Mouse (Mus musculus) neural tube, embryonic 15.5 days (tissue): ENCODE data around the gene Col27a1. TPM values are rescaled to one million over a fixed set of nuclear protein-coding genes. Genes with fewer than 3 reads are reported as not detected.
A peak's percentile ranks its signal among the peaks of the same experiment; 100 is the strongest.

Experiments used
- ATAC-seq: fragments of 200-750 bp; cut with Nextera tagmentation; 2 replicates; pipeline ENCODE4 v1.8.0; 2017; ENCODE audit warnings: mild to moderate bottlenecking, moderate TSS enrichment, moderate library complexity; ENCODE audit not compliant: low FRiP score
- H3K27ac ChIP-seq: fragments of 300-500 bp; sonication (generic); replicated peaks from 2 replicates; pipeline ENCODE4 v1.5.1; 2015; ENCODE audit warnings: mild to moderate bottlenecking, inconsistent platforms
- H3K27me3 ChIP-seq: fragments of 300-500 bp; sonication (generic); replicated peaks from 2 replicates; pipeline ENCODE4 v1.6.1; 2015; ENCODE audit warnings: inconsistent platforms
- H3K36me3 ChIP-seq: fragments of 300-500 bp; sonication (generic); 2 replicates; pipeline ENCODE4 v1.6.1; 2015; ENCODE audit warnings: inconsistent platforms
- H3K4me1 ChIP-seq: fragments of 300-500 bp; sonication (generic); 2 replicates; pipeline ENCODE4 v1.6.1; 2015; ENCODE audit warnings: inconsistent platforms
- H3K4me2 ChIP-seq: fragments of 300-500 bp; sonication (generic); 2 replicates; pipeline ENCODE4 v1.6.1; 2015; ENCODE audit warnings: inconsistent platforms, mild to moderate bottlenecking, moderate library complexity
- H3K4me3 ChIP-seq: fragments of 300-500 bp; sonication (generic); replicated peaks from 2 replicates; pipeline ENCODE4 v1.5.1; 2015; ENCODE audit warnings: mild to moderate bottlenecking, inconsistent platforms
- H3K9ac ChIP-seq: fragments of 300-500 bp; sonication (generic); replicated peaks from 2 replicates; pipeline ENCODE4 v1.6.1; 2015; ENCODE audit warnings: mild to moderate bottlenecking, inconsistent platforms
- H3K9me3 ChIP-seq: fragments of 300-500 bp; sonication (generic); replicated peaks from 2 replicates; pipeline ENCODE4 v1.6.1; 2016; ENCODE audit warnings: inconsistent platforms
- WGBS: fragments of 180-500 bp; shearing (Covaris S2); methylation state at CpG from one replicate; pipeline ENCODE4 v1.1.7; 2015; ENCODE audit warnings: mixed read lengths; 5-methylcytosine and 5-hydroxymethylcytosine counted together
- polyA plus RNA-seq: library from polyadenylated mRNA; unstranded; fragments of >200 nt; fragmentation: Nextera tagmentation; extraction: Ambion mirVana; gene quantifications from 2 replicates; pipeline ENCODE4 v1.2.1, GENCODE M21; 2015

The Col27a1 gene
- polyA plus RNA-seq, 1 experiment from 2014 or later, result 2.8 TPM

DNA sequence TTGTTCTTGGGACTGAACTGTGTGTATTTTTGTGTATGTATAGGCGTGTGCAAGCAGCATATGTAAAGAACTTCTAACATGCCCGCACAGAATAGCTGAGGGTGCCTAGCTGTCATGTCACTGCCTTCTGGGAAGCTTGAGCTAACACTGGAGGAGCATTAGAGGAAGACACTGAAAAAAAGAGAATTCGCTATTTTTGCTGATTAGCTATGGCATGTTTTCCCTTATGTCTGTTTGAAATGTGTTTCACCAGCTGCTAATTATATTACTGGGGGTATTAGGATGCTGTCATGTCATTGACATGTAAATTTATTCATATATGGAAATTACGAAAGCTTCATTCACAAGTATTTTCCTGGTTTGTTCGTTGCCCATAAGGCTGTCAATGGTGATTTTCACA is 24.9 kb downstream of the Col27a1 start:
- Histone ChIP-seq H3K4me1 (peaks cover 10% of the 10 kb centered on the region), H3K4me3 (no peak overlapping the region), H3K9me3 (no peaks in the 10 kb centered on the region), H3K27me3 (no peaks in the 10 kb centered on the region), H3K4me2 (no peak overlapping the region), H3K36me3 (no peaks in the 10 kb centered on the region), H3K9ac (no peak overlapping the region), H3K27ac (no peak overlapping the region)
- no peak for ATAC-seq
- 56% methylated on average over 5 of the region's 5 CpGs for WGBS

DNA sequence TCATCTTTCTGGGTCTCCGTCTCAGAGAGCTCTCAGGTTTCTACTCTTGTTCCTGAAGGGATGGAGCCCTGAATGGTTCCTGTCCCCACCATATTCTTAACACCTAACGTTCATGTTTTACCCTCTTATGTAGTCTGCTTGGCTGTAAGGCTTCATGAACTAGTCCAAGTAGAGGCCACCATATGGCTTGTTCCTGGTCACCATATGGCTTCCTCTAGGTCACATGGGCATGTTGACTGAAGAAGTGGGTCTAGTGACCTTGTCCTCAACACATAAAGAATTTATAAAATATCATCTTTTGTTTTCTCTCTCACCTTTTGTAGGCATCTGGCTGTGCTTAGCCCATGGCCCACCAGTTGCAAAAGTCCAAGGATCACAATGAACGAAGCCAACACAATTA is 27.2 kb downstream of the Col27a1 start:
- H3K27me3 ChIP-seq, result no peaks in the 10 kb centered on the region
- no peak overlapping the region for H3K4me3 ChIP-seq
- no peak overlapping the region for H3K4me2 ChIP-seq
- no peak overlapping the region for H3K9ac ChIP-seq
- peaks cover 6% of the 10 kb centered on the region for H3K4me1 ChIP-seq
- no peaks in the 10 kb centered on the region for H3K9me3 ChIP-seq
- no peak for ATAC-seq
- H3K36me3 ChIP-seq, result no peaks in the 10 kb centered on the region
- no peak overlapping the region for H3K27ac ChIP-seq
- 94% methylated on average over 3 of the region's 3 CpGs for WGBS

DNA sequence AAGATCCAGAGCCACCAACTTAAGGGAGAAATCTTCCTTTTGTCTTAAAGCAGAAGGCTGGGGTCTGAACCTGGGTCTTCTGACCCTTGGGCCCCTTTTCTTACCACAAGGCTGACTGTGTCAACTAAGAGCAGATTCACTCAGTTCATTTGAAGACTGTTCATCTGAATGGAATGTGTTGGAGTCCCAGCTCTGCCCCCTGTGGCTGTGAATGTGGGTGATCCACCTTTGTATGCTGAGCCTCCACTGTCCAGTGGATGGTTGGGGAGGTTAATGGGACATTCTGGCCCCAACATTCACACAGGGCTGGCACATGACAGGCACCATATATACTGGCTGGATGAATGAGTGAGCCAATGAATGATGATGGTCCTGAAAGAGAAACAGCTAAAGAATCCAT is 34.2 kb downstream of the Col27a1 start:
- Histone ChIP-seq H3K27me3 (no peaks in the 10 kb centered on the region), H3K27ac (no peak overlapping the region), H3K4me1 (peaks cover 7% of the 10 kb centered on the region), H3K36me3 (no peaks in the 10 kb centered on the region), H3K9ac (no peak overlapping the region), H3K9me3 (no peaks in the 10 kb centered on the region), H3K4me3 (no peak overlapping the region), H3K4me2 (no peak overlapping the region)
- no peak for ATAC-seq

DNA sequence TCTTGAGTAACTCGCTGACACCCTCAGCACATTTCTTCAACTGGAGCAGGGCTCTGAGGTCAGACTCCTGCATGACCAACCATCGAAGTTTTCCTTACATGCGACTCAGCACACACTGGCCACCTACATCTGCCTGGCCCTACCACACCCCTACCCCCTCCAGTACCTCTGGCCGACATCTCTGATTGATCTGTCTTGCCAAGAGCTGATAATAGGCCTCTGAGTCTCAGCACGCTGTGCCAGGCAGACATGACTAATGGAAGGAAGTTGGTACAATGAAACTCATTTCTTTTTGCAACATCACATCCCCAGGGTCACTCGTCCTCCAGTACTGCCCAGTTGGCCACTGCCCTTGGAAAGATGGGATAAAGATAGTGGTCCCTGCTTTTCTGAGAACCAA is 35.1 kb downstream of the Col27a1 start:
- H3K4me1 ChIP-seq, result peaks cover 7% of the 10 kb centered on the region
- H3K4me3 ChIP-seq, result no peak overlapping the region
- H3K4me2 ChIP-seq, result no peak overlapping the region
- H3K36me3 ChIP-seq, result no peaks in the 10 kb centered on the region
- H3K27me3 ChIP-seq, result no peaks in the 10 kb centered on the region
- no peak overlapping the region for H3K9ac ChIP-seq
- no peak for ATAC-seq
- no peaks in the 10 kb centered on the region for H3K9me3 ChIP-seq
- no peak overlapping the region for H3K27ac ChIP-seq
- 73% methylated on average over 6 of the region's 6 CpGs for WGBS

DNA sequence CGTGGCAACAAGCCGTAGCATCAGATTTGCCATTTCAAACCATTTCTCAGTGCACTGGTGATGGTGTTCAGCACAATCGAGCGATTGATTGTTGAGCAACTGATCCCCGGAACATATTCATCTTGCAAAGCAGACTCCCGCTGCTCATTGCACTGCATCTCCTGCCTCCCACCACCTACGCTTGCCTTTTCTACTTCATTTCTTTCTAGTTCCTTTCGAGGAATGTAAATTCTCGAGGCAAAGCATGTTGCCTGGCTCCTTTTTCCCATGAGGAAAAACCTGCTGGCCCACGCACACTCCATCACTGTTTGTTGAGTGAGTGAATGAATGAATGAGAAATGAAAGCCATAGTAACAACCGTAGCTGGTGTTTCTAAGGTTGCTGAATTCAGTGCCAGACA is 38.0 kb downstream of the Col27a1 start:
- Histone ChIP-seq H3K27ac (no peak overlapping the region), H3K4me3 (no peak overlapping the region), H3K4me2 (no peak overlapping the region), H3K4me1 (peaks cover 10% of the 10 kb centered on the region), H3K36me3 (no peaks in the 10 kb centered on the region), H3K9me3 (no peaks in the 10 kb centered on the region), H3K27me3 (no peaks in the 10 kb centered on the region), H3K9ac (no peak overlapping the region)
- ATAC-seq, result no peak
- WGBS, result 53% methylated on average over 11 of the region's 11 CpGs

DNA sequence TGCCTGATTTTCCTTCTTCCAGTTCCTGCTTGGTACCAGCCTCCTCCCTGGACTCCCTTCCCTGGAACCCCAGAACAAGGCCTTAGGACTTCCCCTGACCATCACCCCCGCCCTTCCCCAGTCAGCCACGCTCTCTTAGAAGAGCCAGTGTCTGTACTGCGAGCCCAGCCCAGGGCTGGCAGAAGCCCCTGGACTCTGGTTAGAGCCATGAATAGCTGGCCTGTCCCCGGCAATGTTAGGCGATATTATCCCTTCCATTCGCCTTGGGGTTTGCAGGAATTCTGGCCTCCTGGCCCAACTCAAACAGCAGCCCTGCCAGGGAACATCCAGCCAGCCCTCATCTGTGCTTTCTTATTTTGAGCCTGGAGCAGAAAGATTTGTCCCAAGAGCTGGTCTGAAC is 39.9 kb downstream of the Col27a1 start:
- no peak overlapping the region for H3K9ac ChIP-seq
- no peak overlapping the region for H3K4me2 ChIP-seq
- 81% methylated on average over 6 of the region's 6 CpGs for WGBS
- no peak overlapping the region for H3K27ac ChIP-seq
- no peak for ATAC-seq
- no peak overlapping the region for H3K4me3 ChIP-seq
- H3K27me3 ChIP-seq, result no peaks in the 10 kb centered on the region
- H3K4me1 ChIP-seq, result peaks cover 18% of the 10 kb centered on the region
- H3K9me3 ChIP-seq, result no peaks in the 10 kb centered on the region
- H3K36me3 ChIP-seq, result no peaks in the 10 kb centered on the region

DNA sequence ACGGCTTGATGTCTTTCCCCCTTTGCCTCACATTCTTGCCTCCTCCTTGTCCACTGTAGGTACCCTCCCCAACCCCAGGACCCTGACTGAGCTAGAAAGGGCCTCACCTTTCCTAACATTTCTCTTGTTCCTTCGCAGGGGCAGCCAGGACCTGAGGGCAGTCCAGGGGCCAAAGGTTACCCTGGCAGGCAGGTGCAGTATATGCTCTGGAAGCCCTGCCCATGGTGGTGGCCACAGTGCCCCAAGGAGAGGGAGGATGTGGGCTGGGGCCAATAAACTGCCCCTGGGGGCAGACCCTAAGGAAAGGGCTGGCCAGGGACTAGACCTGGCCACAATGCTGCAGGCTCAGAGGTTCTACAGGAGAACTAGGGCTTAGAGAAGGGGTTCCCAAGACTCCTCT is 40.3 kb downstream of the Col27a1 start:
- Histone ChIP-seq H3K9me3 (no peaks in the 10 kb centered on the region), H3K4me2 (no peak overlapping the region), H3K4me1 (peaks cover 18% of the 10 kb centered on the region), H3K27ac (no peak overlapping the region), H3K4me3 (no peak overlapping the region), H3K36me3 (no peaks in the 10 kb centered on the region), H3K27me3 (no peaks in the 10 kb centered on the region), H3K9ac (no peak overlapping the region)
- no peak for ATAC-seq
- 93% methylated on average over 2 of the region's 2 CpGs for WGBS

DNA sequence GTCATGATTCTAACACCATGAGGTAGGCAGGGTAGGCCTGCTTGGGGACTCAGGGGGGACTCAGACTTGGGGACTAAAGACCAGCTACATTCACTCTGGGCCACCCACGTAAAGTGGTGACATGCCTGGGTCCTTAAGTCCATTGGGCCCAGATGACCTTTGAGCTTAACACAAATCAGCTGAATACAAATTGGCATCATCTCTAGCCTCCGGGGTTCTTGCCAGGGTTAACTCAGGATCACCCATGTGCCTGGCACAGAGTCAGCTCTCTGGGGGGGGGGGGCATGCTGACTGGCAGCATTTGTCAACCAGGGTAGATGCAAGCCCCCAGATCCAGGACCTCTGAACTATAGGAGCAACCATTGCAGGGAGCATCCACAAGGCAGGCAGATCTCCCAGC is 42.6 kb downstream of the Col27a1 start:
- no peak overlapping the region for H3K27ac ChIP-seq
- peaks cover 17% of the 10 kb centered on the region for H3K4me1 ChIP-seq
- no peak overlapping the region for H3K4me3 ChIP-seq
- WGBS, result 76% methylated on average over 2 of the region's 2 CpGs
- no peak overlapping the region for H3K9ac ChIP-seq
- H3K27me3 ChIP-seq, result no peaks in the 10 kb centered on the region
- H3K9me3 ChIP-seq, result no peaks in the 10 kb centered on the region
- no peak overlapping the region for H3K4me2 ChIP-seq
- no peak for ATAC-seq
- no peaks in the 10 kb centered on the region for H3K36me3 ChIP-seq

DNA sequence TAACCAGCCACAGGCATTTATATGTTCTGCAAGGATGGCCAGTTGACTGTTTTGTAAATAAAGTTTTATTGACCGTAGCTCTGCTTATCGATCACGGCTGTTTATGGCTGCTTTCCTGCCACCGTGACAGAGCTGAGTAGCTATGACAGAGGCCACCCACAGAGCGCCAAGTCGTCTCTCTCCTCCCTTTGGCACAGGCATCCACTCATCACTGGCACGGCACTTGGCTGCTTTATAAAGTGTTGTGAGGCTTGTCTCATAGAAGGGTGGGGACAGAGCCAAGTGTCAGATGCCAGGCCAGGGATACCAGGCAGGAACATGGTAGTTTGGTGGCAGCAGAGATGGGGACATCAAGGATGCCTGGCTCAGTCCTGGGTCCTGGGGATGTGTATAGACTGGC is 43.5 kb downstream of the Col27a1 start:
- Histone ChIP-seq H3K27me3 (no peaks in the 10 kb centered on the region), H3K9me3 (no peaks in the 10 kb centered on the region), H3K36me3 (no peaks in the 10 kb centered on the region), H3K4me1 (0 out of 2 replicates have a peak, but pooled peaks cover 10% of the 10 kb centered on the region), H3K27ac (no peak overlapping the region), H3K4me2 (no peak overlapping the region), H3K4me3 (no peak overlapping the region), H3K9ac (no peak overlapping the region)
- 30% methylated on average over 7 of the region's 7 CpGs for WGBS
- ATAC-seq, result peak; percentile 26; the same call in 1 of the 2 replicates

DNA sequence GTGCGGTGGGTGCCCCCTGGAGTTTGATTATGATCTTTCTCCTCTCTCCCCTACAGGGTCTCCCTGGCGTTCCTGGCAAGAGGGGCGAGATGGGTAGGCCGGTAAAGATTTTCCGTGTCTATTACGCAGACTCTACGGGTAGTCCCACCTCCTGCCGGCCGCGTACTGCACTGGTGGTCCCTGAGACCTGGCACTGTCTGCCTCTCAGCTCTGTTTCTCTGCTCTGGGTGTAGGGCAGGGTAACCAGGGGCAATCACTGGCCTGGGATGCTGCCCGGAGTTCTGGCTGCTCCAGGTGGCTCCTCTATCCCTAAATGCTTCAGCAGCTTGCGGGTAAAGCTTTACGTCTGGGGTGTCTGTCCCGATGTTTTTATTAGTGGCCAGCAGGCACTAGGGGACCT is 44.3 kb downstream of the Col27a1 start:
- no peak for ATAC-seq
- Histone ChIP-seq H3K27me3 (no peaks in the 10 kb centered on the region), H3K36me3 (no peaks in the 10 kb centered on the region), H3K4me3 (no peak overlapping the region), H3K4me1 (0 out of 2 replicates have a peak, but pooled peaks cover 10% of the 10 kb centered on the region), H3K9me3 (no peaks in the 10 kb centered on the region), H3K27ac (no peak overlapping the region), H3K4me2 (no peak overlapping the region), H3K9ac (no peak overlapping the region)
- 88% methylated on average over 14 of the region's 14 CpGs for WGBS

DNA sequence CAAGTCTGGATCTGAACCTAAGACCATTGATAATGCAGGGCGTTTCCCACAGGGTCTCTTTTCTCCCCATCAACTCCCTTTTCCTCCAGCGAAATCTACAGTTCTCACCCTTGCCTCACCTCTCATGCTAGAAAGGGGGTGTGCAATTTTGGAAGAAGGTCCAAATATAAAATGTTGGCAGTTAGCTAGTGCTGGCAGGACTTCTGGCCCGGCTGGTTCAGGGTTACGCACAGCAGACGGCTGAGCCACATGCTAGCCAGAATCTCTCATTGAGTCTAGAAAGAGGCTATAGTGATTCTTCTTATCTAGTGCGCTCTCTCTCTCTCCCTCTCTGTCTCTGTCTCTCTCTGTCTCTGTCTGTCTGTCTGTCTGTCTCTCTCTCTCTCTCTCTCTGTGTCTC is 45.3 kb downstream of the Col27a1 start:
- Histone ChIP-seq H3K9me3 (no peaks in the 10 kb centered on the region), H3K27me3 (no peaks in the 10 kb centered on the region), H3K27ac (no peak overlapping the region), H3K4me3 (no peak overlapping the region), H3K4me1 (0 out of 2 replicates have a peak, but pooled peaks cover 10% of the 10 kb centered on the region), H3K4me2 (no peak overlapping the region), H3K9ac (no peak overlapping the region), H3K36me3 (no peaks in the 10 kb centered on the region)
- 91% methylated on average over 6 of the region's 6 CpGs for WGBS
- no peak for ATAC-seq

DNA sequence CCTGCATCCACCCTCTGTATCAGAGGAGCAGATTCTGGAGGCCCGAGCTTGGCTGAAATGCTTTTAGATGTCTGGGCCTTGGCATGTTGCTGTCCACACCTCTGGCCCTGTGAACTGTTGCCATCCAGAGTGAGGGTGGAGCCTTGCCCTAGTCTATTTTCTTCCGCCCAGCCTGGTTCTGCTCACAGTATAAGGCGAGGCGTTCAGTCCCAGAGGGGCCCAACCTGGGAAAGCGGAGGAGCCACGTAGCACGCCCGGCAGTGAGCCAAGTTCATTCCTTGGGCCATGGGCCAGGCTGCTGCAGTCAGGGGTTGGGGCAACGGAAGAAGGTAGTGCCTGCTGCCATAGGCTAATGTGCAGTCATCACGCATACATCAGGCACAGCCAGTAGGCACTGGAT is 46.7 kb downstream of the Col27a1 start:
- Histone ChIP-seq H3K4me3 (no peak overlapping the region), H3K27me3 (no peaks in the 10 kb centered on the region), H3K36me3 (no peaks in the 10 kb centered on the region), H3K4me1 (0 out of 2 replicates have a peak, but pooled peaks cover 10% of the 10 kb centered on the region), H3K27ac (no peak overlapping the region), H3K9ac (no peak overlapping the region), H3K9me3 (no peaks in the 10 kb centered on the region), H3K4me2 (no peak overlapping the region)
- no peak for ATAC-seq
- WGBS, result 87% methylated on average over 10 of the region's 10 CpGs

DNA sequence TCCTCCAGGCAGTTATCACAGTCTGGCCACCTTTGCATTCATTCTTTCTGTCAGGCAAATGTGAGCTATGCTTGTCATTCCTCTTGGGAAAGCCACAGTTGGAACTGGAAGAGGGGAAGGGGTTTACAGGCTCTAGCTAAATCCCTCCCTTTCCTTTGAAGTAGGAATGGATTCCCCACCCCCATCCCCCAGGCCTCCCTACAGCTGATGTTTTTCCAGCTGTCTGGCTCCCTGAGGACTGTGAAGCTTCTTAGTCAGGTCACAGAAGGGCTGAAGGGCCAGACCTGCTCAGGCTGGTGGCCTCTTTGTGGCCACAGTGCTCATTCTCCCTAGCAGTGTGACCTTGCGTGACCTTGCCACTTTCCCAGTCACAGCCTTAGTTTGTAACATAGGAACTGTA is 49.1 kb downstream of the Col27a1 start:
- ATAC-seq, result no peak
- H3K27me3 ChIP-seq, result no peaks in the 10 kb centered on the region
- H3K36me3 ChIP-seq, result no peaks in the 10 kb centered on the region
- H3K4me2 ChIP-seq, result no peak overlapping the region
- H3K27ac ChIP-seq, result no peak overlapping the region
- H3K9ac ChIP-seq, result no peak overlapping the region
- H3K9me3 ChIP-seq, result no peaks in the 10 kb centered on the region
- H3K4me1 ChIP-seq, result no peaks in the 10 kb centered on the region
- WGBS, result 74% methylated on average over 1 of the region's 1 CpGs
- no peak overlapping the region for H3K4me3 ChIP-seq
